Mouse (Mus musculus): ENCODE measurements around the gene Klra17.
"Not testable (repeated sequence)": the region's sequence is repeated elsewhere in the genome, so short reads cannot be mapped to it uniquely, and the experiment has no call there.

Gene Klra17

GRCm38 (mm10) chr6:129876549-129876948, at the start of gene Klra17:
Klra17 (minus strand) TSS chr6:129876672.
- DNase-seq, result no peak

GRCm38 (mm10) chr6:129917476-129917946, 41.0 kb upstream of the Klra17 start, which contains the start of gene Klra5:
Klra5 (minus strand) TSS chr6:129917650.
- DNase-seq, result not testable (repeated sequence)

GRCm38 (mm10) chr6:129916996-129917395, 40.5 kb upstream of the Klra17 start:
- DNase-seq, result no peak

DNA sequence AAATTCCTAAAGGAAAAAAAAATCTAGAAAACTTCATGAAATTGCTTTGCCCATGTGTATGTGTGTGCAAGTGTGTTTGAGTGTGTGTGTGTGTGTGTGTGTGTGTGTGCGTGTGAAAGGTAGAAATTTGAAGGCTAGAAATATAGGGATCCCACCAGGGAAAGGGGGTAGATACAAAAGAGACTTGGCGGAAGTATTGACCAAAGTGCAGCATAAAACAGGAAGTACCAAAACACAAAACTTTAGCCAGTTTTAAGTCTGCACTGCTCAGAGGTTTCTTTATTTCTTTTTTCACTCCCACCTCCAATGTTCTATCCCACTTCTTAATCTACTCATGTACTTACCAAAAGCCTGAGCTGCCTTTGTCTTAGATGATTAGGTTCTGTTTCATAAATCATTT, 6.1 kb upstream of the Klra17 start:
- DNase-seq, result no peak

DNA sequence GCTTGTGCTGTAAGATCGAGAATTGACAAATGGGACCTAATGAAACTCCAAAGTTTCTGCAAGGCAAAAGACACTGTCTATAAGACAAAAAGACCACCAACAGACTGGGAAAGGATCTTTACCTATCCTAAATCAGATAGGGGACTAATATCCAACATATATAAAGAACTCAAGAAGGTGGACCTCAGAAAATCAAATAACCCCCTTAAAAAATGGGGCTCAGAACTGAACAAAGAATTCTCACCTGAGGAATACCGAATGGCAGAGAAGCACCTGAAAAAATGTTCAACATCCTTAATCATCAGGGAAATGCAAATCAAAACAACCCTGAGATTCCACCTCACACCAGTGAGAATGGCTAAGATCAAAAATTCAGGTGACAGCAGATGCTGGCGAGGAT, 14.1 kb downstream of the Klra17 start, which contains the start of gene Gm17631:
Gene Gm17631, plus strand, starts transcription at position 301 of the 400 bp plus-strand sequence.
- not testable (repeated sequence) for DNase-seq

GRCm38 (mm10) chr6:129825559-129825958, 50.9 kb downstream of the Klra17 start:
- DNase-seq, result no peak

- no peak for DNase-seq
Measured at GRCm38 (mm10) chr6:129824004-129824403, 52.5 kb downstream of the Klra17 start.

DNA sequence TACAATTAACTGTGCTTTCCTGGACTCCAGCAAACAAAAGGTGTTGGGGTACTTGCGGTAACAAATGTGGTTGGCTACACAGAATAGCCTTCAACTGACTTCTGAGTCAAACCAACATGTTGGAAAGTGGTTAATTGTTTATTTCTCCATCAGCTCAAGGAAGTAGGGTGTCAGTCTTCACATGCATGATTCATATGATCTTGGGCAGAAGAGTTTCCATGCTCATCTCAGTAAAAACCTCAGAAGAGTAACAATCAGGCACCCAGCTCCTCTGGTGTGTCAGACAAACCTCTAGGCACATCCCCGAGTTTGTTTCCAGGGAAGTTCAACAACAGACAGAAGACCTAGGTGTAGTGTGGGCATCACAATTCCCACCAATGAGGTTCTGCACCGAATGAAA, 58.7 kb downstream of the Klra17 start:
- no peak for DNase-seq

DNA sequence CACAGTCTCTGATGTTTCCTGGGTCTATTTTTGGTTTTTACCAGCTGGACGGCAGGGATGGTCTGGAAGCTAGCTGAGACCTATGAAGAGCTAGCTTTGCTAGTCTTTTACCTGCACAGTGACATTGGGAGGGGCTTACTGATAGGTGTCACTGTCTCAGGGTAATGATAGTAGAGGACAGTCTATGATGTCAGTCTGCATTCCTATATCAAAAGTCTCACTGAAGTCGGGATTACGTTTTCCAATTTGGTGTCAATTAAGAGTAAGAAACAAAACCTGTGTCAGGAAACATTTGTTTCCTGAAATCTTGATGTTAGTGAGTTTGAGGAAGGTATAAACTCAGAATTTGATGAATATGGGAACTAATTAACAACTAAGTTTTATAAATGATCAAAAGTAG, 92.3 kb downstream of the Klra17 start, which contains the start of gene Gm156:
Gene Gm156, minus strand, starts transcription at position 101 of the 400 bp plus-strand sequence.
- DNase-seq, result not testable (repeated sequence)

Data from cerebellum, adult 8-10 months (tissue).